Mouse (Mus musculus): Measurements from ENCODE around the gene Olfr275. TPM values are rescaled to one million over a fixed set of nuclear protein-coding genes. Genes with fewer than 3 reads are reported as not detected.

The Olfr275 gene
- polyA plus RNA-seq, 1 experiment from 2014 or later: not detected

Other genes with a start within 250 kb of the Olfr275 start
- not detected in 2 replicates for gene Toporsl, start 218.3 kb upstream of the Olfr275 start, polyA plus RNA-seq (2016; fragmentation: Nextera tagmentation; extraction: Ambion mirVana)
- not detected in 2 replicates for gene Olfr273, start 44.6 kb downstream of the Olfr275 start, polyA plus RNA-seq (2016; fragmentation: Nextera tagmentation; extraction: Ambion mirVana)
- gene Olfr272, start 104.6 kb downstream of the Olfr275 start, polyA plus RNA-seq (2016; fragmentation: Nextera tagmentation; extraction: Ambion mirVana): not detected in 2 replicates
- not detected in 2 replicates for gene Olfr270, start 149.9 kb downstream of the Olfr275 start, polyA plus RNA-seq (2016; fragmentation: Nextera tagmentation; extraction: Ambion mirVana)
- not detected in 2 replicates for gene Nipsnap3a, start 174.7 kb downstream of the Olfr275 start, polyA plus RNA-seq (2016; fragmentation: Nextera tagmentation; extraction: Ambion mirVana)
- 89.6 and 90.0 TPM in 2 replicates for gene Nipsnap3b, start 197.3 kb downstream of the Olfr275 start, polyA plus RNA-seq (2016; fragmentation: Nextera tagmentation; extraction: Ambion mirVana)

Data from heart, embryonic 12.5 days (tissue).